Mouse (Mus musculus): ENCODE measurements around the gene Ankrd55. TPM values are rescaled to one million over a fixed set of nuclear protein-coding genes. Genes with fewer than 3 reads are reported as not detected.

The Ankrd55 gene
- total and polyA plus RNA-seq, 3 experiments: 0.57 to 1.6 (median 0.64) TPM

GRCm38 (mm10) chr13:112375766-112376165 is 87.5 kb downstream of the Ankrd55 start:
- Histone ChIP-seq H3K36me3 (ENCODE audit: control insufficient read depth, insufficient read depth, low read length) (no peaks in the 10 kb centered on the region), H3K9ac (ENCODE audit: low read depth, low read length) (no peak overlapping the region), H3K27me3 (ENCODE audit: control insufficient read depth, insufficient read depth, low read length) (no peaks in the 10 kb centered on the region), H3K4me1 (ENCODE audit: control insufficient read depth, insufficient read depth, low read length) (no peaks in the 10 kb centered on the region), H3K4me3 (no peak overlapping the region), H3K27ac (no peak overlapping the region), H3K79me2 (replicated peaks; ENCODE audit: control insufficient read depth, insufficient read depth, low read length) (no peaks in the 10 kb centered on the region)
- intact Hi-C loops (cut with DNase I): no loop called here
- 68% methylated on average over 8 of the region's 8 CpGs for WGBS
- TF ChIP-seq CTCF (IDR thresholded peaks at IDR 0.05) (no peak), POLR2A (IDR thresholded peaks at IDR 0.05; ENCODE audit: insufficient read depth, low read depth, low read length) (no peak), EP300 (IDR thresholded peaks at IDR 0.05; ENCODE audit: insufficient read depth, low read depth, low read length) (no peak)
- DNase-seq: no peak

- DNase-seq: no peak
- 91% methylated on average over 9 of the region's 9 CpGs for WGBS
- no peaks in the 10 kb centered on the region for H3K36me3 ChIP-seq (ENCODE audit: control insufficient read depth, insufficient read depth, low read length)
- intact Hi-C loops (cut with DNase I): no loop called here
- no peak overlapping the region for H3K4me3 ChIP-seq
- no peaks in the 10 kb centered on the region for H3K79me2 ChIP-seq (replicated peaks; ENCODE audit: control insufficient read depth, insufficient read depth, low read length)
- no peak for TF ChIP-seq EP300 (IDR thresholded peaks at IDR 0.05; ENCODE audit: insufficient read depth, low read depth, low read length)
- no peak for TF ChIP-seq CTCF (IDR thresholded peaks at IDR 0.05)
- TF ChIP-seq POLR2A (IDR thresholded peaks at IDR 0.05; ENCODE audit: insufficient read depth, low read depth, low read length): no peak
- no peaks in the 10 kb centered on the region for H3K27me3 ChIP-seq (ENCODE audit: control insufficient read depth, insufficient read depth, low read length)
- H3K9ac ChIP-seq (ENCODE audit: low read depth, low read length): no peak overlapping the region
- no peak overlapping the region for H3K27ac ChIP-seq
- H3K4me1 ChIP-seq (ENCODE audit: control insufficient read depth, insufficient read depth, low read length): no peaks in the 10 kb centered on the region; the same call in 1 of the 2 replicates
Observed at GRCm38 (mm10) chr13:112378782-112379305, 90.6 kb downstream of the Ankrd55 start.

- Histone ChIP-seq H3K79me2 (replicated peaks; ENCODE audit: control insufficient read depth, insufficient read depth, low read length) (no peaks in the 10 kb centered on the region), H3K27me3 (ENCODE audit: control insufficient read depth, insufficient read depth, low read length) (no peaks in the 10 kb centered on the region), H3K4me1 (ENCODE audit: control insufficient read depth, insufficient read depth, low read length) (peaks cover 2% of the 10 kb centered on the region), H3K36me3 (ENCODE audit: control insufficient read depth, insufficient read depth, low read length) (no peaks in the 10 kb centered on the region), H3K9ac (ENCODE audit: low read depth, low read length) (no peak overlapping the region), H3K27ac (no peak overlapping the region), H3K4me3 (no peak overlapping the region)
- no peak for DNase-seq
- intact Hi-C loops (cut with DNase I): no loop called here
- TF ChIP-seq EP300 (IDR thresholded peaks at IDR 0.05; ENCODE audit: insufficient read depth, low read depth, low read length): no peak
- no peak for TF ChIP-seq CTCF (IDR thresholded peaks at IDR 0.05)
- no peak for TF ChIP-seq POLR2A (IDR thresholded peaks at IDR 0.05; ENCODE audit: insufficient read depth, low read depth, low read length)
- WGBS: 81% methylated on average over 2 of the region's 2 CpGs
Observed at GRCm38 (mm10) chr13:112381476-112381875, 93.2 kb downstream of the Ankrd55 start.

- no peak for DNase-seq
- peaks cover 2% of the 10 kb centered on the region for H3K4me1 ChIP-seq (ENCODE audit: control insufficient read depth, insufficient read depth, low read length)
- TF ChIP-seq POLR2A (IDR thresholded peaks at IDR 0.05; ENCODE audit: insufficient read depth, low read depth, low read length) (no peak), CTCF (IDR thresholded peaks at IDR 0.05) (no peak), EP300 (IDR thresholded peaks at IDR 0.05; ENCODE audit: insufficient read depth, low read depth, low read length) (no peak)
- H3K79me2 ChIP-seq (replicated peaks; ENCODE audit: control insufficient read depth, insufficient read depth, low read length): no peaks in the 10 kb centered on the region
- H3K4me3 ChIP-seq: no peak overlapping the region
- intact Hi-C loops (cut with DNase I): no loop called here
- H3K9ac ChIP-seq (ENCODE audit: low read depth, low read length): no peak overlapping the region
- H3K36me3 ChIP-seq (ENCODE audit: control insufficient read depth, insufficient read depth, low read length): no peaks in the 10 kb centered on the region
- H3K27me3 ChIP-seq (ENCODE audit: control insufficient read depth, insufficient read depth, low read length): no peaks in the 10 kb centered on the region
- no peak overlapping the region; the same call in 1 of the 2 replicates for H3K27ac ChIP-seq
- 69% methylated on average over 4 of the region's 4 CpGs for WGBS
Observed at GRCm38 (mm10) chr13:112382457-112382856, 94.2 kb downstream of the Ankrd55 start.

GRCm38 (mm10) chr13:112382956-112383355 is 94.7 kb downstream of the Ankrd55 start:
- H3K36me3 ChIP-seq (ENCODE audit: control insufficient read depth, insufficient read depth, low read length): no peaks in the 10 kb centered on the region
- 65% methylated on average over 3 of the region's 3 CpGs for WGBS
- intact Hi-C loops (cut with DNase I): no loop called here

GRCm38 (mm10) chr13:112383941-112384659 is 95.8 kb downstream of the Ankrd55 start:
- intact Hi-C loops (cut with DNase I): no loop called here
- Histone ChIP-seq H3K27me3 (ENCODE audit: control insufficient read depth, insufficient read depth, low read length) (no peaks in the 10 kb centered on the region), H3K36me3 (ENCODE audit: control insufficient read depth, insufficient read depth, low read length) (no peaks in the 10 kb centered on the region), H3K4me1 (ENCODE audit: control insufficient read depth, insufficient read depth, low read length) (peaks cover 2% of the 10 kb centered on the region), H3K79me2 (replicated peaks; ENCODE audit: control insufficient read depth, insufficient read depth, low read length) (no peaks in the 10 kb centered on the region), H3K4me3 (no peak overlapping the region), H3K27ac (no peak overlapping the region; the same call in 1 of the 2 replicates), H3K9ac (ENCODE audit: low read depth, low read length) (no peak overlapping the region)
- TF ChIP-seq EP300 (IDR thresholded peaks at IDR 0.05; ENCODE audit: insufficient read depth, low read depth, low read length) (no peak), CTCF (IDR thresholded peaks at IDR 0.05) (no peak), POLR2A (IDR thresholded peaks at IDR 0.05; ENCODE audit: insufficient read depth, low read depth, low read length) (no peak)
- no peak for DNase-seq
- 58% methylated on average over 11 of the region's 11 CpGs for WGBS

More at GRCm38 (mm10) chr13:112382956-112383355, 94.7 kb downstream of the Ankrd55 start:
- Histone ChIP-seq H3K79me2 (replicated peaks; ENCODE audit: control insufficient read depth, insufficient read depth, low read length) (no peaks in the 10 kb centered on the region), H3K27me3 (ENCODE audit: control insufficient read depth, insufficient read depth, low read length) (no peaks in the 10 kb centered on the region), H3K27ac (peak overlapping the region; percentile 38; the same call in 1 of the 2 replicates), H3K4me3 (no peak overlapping the region), H3K9ac (ENCODE audit: low read depth, low read length) (no peak overlapping the region), H3K4me1 (ENCODE audit: control insufficient read depth, insufficient read depth, low read length) (peaks cover 2% of the 10 kb centered on the region)
- TF ChIP-seq POLR2A (IDR thresholded peaks at IDR 0.05; ENCODE audit: insufficient read depth, low read depth, low read length): no peak
- TF ChIP-seq CTCF (IDR thresholded peaks at IDR 0.05): no peak
- TF ChIP-seq EP300 (IDR thresholded peaks at IDR 0.05; ENCODE audit: insufficient read depth, low read depth, low read length): no peak
- DNase-seq: peak in 1 of 2 experiments; percentile 57
